Mouse (Mus musculus) heart, postnatal 0 days (tissue): ENCODE data around the gene Socs1.

ENCODE experiments used
- CTCF ChIP-seq: IDR thresholded peaks from 2 replicates; pipeline ENCODE4 v1.5.1; 2016; ENCODE audit warnings: antibody characterized with exemption, control low read depth, low read depth
- EP300 ChIP-seq: IDR thresholded peaks from 2 replicates; pipeline ENCODE4 v1.6.1; 2016; ENCODE audit warnings: antibody characterized with exemption, low read depth

DNA sequence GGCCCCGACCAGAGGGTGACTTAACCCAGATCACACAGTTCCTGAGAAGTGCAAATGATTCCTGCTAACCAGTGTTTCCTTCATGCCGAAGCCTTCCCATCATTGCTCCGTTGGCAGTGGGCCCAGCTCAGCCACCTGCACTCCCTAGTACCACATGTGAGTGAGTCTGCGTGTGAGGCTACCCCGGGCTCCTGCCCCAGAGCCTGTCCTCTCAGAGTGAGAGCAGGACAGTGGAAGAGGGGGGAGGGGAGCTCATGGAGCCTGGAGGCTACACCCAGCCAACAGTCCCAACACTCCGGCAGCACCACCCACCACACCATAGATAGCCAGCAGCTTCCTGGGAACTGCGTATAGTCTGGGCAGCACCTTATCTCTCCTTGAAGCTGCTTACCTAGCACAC lies 35.5 kb downstream of the Socs1 start:
- TF ChIP-seq CTCF: no peak
- no peak for TF ChIP-seq EP300
